Mouse (Mus musculus) WW6 (cell line): ENCODE data around the gene Mctp1.
"Not testable (repeated sequence)": the region's sequence is repeated elsewhere in the genome, so short reads cannot be mapped to it uniquely, and the experiment has no call there.

ENCODE experiments used
- DNase-seq: peaks from one replicate; pipeline ENCODE4 v3.0.0-alpha.2; 2013; ENCODE audit warnings: low read depth, low spot score

The Mctp1 gene

GRCm38 (mm10) chr13:76929152-76929551, 544.8 kb downstream of the Mctp1 start:
- DNase-seq: no peak

GRCm38 (mm10) chr13:76932933-76933332, 548.6 kb downstream of the Mctp1 start:
- no peak for DNase-seq

- no peak for DNase-seq
These were observed 564.9 kb downstream of the Mctp1 start for GRCm38 (mm10) chr13:76949234-76949633.

- DNase-seq: no peak
These were observed 583.3 kb downstream of the Mctp1 start for GRCm38 (mm10) chr13:76967588-76967987.

GRCm38 (mm10) chr13:76969386-76969785, 585.1 kb downstream of the Mctp1 start:
- peak; percentile 7 for DNase-seq

GRCm38 (mm10) chr13:76971046-76971445, 586.7 kb downstream of the Mctp1 start:
- DNase-seq: not testable (repeated sequence)

GRCm38 (mm10) chr13:77002628-77003027, 618.3 kb downstream of the Mctp1 start:
- DNase-seq: no peak

GRCm38 (mm10) chr13:77003684-77004083, 619.3 kb downstream of the Mctp1 start:
- DNase-seq: no peak

- no peak for DNase-seq
These were observed 634.5 kb downstream of the Mctp1 start for GRCm38 (mm10) chr13:77018851-77019250.

- DNase-seq: no peak
These were observed 645.3 kb downstream of the Mctp1 start for GRCm38 (mm10) chr13:77029594-77029993.

GRCm38 (mm10) chr13:77043375-77043774, 659.0 kb downstream of the Mctp1 start:
- DNase-seq: no peak

GRCm38 (mm10) chr13:77045375-77045774, 661.0 kb downstream of the Mctp1 start:
- no peak for DNase-seq

GRCm38 (mm10) chr13:77046416-77046815, 662.1 kb downstream of the Mctp1 start:
- no peak for DNase-seq

GRCm38 (mm10) chr13:77047179-77047931, 663.0 kb downstream of the Mctp1 start:
- DNase-seq: no peak

GRCm38 (mm10) chr13:77048461-77048860, 664.1 kb downstream of the Mctp1 start:
- DNase-seq: no peak

GRCm38 (mm10) chr13:77049736-77050135, 665.4 kb downstream of the Mctp1 start:
- no peak for DNase-seq

- no peak for DNase-seq
These were observed 678.9 kb downstream of the Mctp1 start for GRCm38 (mm10) chr13:77063221-77063620.

- no peak for DNase-seq
These were observed 684.5 kb downstream of the Mctp1 start for GRCm38 (mm10) chr13:77068847-77069246.

GRCm38 (mm10) chr13:77072030-77072429, 687.7 kb downstream of the Mctp1 start:
- DNase-seq: no peak
